Mouse (Mus musculus): Measurements from ENCODE around the gene Osbpl11. TPM values are rescaled to one million over a fixed set of nuclear protein-coding genes. Genes with fewer than 3 reads are reported as not detected.

The Osbpl11 gene
- polyA plus RNA-seq, 1 experiment from 2014 or later, result 19.8 TPM

- Histone ChIP-seq H3K27me3 (no peaks in the 10 kb centered on the region), H3K4me2 (replicated peaks) (no peak overlapping the region), H3K27ac (no peak overlapping the region), H3K9me3 (no peaks in the 10 kb centered on the region), H3K36me3 (no peaks in the 10 kb centered on the region), H3K4me3 (replicated peaks) (no peak overlapping the region), H3K9ac (replicated peaks) (no peak overlapping the region), H3K4me1 (replicated peaks) (no peaks in the 10 kb centered on the region)
- 90% methylated on average over 3 of the region's 3 CpGs for WGBS
- ATAC-seq, result no peak
Measured at GRCm38 (mm10) chr16:33179911-33180310, 5.0 kb upstream of the Osbpl11 start.

GRCm38 (mm10) chr16:33180793-33181192, 4.1 kb upstream of the Osbpl11 start:
- Histone ChIP-seq H3K36me3 (no peaks in the 10 kb centered on the region), H3K9me3 (no peaks in the 10 kb centered on the region), H3K4me3 (replicated peaks) (no peak overlapping the region), H3K4me1 (replicated peaks) (peaks cover 2% of the 10 kb centered on the region), H3K4me2 (replicated peaks) (no peak overlapping the region), H3K27ac (no peak overlapping the region), H3K27me3 (no peaks in the 10 kb centered on the region), H3K9ac (replicated peaks) (no peak overlapping the region)
- WGBS, result 81% methylated on average over 3 of the region's 3 CpGs
- no peak for ATAC-seq

GRCm38 (mm10) chr16:33185261-33186046, 583 bp downstream of the Osbpl11 start:
- Histone ChIP-seq H3K4me2 (replicated peaks) (peak overlapping the region; percentile 91), H3K4me1 (replicated peaks) (peaks cover 42% of the 10 kb centered on the region), H3K36me3 (no peaks in the 10 kb centered on the region), H3K9ac (replicated peaks) (peak overlapping the region; percentile 92), H3K9me3 (no peaks in the 10 kb centered on the region), H3K4me3 (replicated peaks) (peak overlapping the region; percentile 79), H3K27ac (peak overlapping the region; percentile 92), H3K27me3 (no peaks in the 10 kb centered on the region)
- ATAC-seq, result peak; percentile 90
- WGBS, result under 1% methylated on average over 59 of the region's 59 CpGs

GRCm38 (mm10) chr16:33186134-33186533, 1.3 kb downstream of the Osbpl11 start:
- no peaks in the 10 kb centered on the region for H3K36me3 ChIP-seq
- H3K4me1 ChIP-seq (replicated peaks), result peaks cover 45% of the 10 kb centered on the region
- H3K9ac ChIP-seq (replicated peaks), result peak overlapping the region; percentile 92
- peak overlapping the region; percentile 91 for H3K4me2 ChIP-seq (replicated peaks)
- no peak for ATAC-seq
- peak overlapping the region; percentile 79 for H3K4me3 ChIP-seq (replicated peaks)
- WGBS, result 29% methylated on average over 4 of the region's 4 CpGs
- H3K9me3 ChIP-seq, result no peaks in the 10 kb centered on the region
- H3K27me3 ChIP-seq, result no peaks in the 10 kb centered on the region
- no peak overlapping the region for H3K27ac ChIP-seq

GRCm38 (mm10) chr16:33188076-33188475, 3.2 kb downstream of the Osbpl11 start:
- WGBS, result 53% methylated on average over 3 of the region's 3 CpGs
- 0 out of 2 replicates have a peak overlapping the region, but pooled peaks have one; percentile 9 for H3K4me2 ChIP-seq (replicated peaks)
- no peak overlapping the region for H3K27ac ChIP-seq

GRCm38 (mm10) chr16:33191671-33192091, 6.8 kb downstream of the Osbpl11 start:
- Histone ChIP-seq H3K4me3 (replicated peaks) (no peak overlapping the region), H3K36me3 (peaks cover 6% of the 10 kb centered on the region; the same call in 1 of the 2 replicates), H3K27ac (no peak overlapping the region), H3K9ac (replicated peaks) (no peak overlapping the region), H3K4me2 (replicated peaks) (no peak overlapping the region), H3K9me3 (no peaks in the 10 kb centered on the region), H3K4me1 (replicated peaks) (peaks cover 39% of the 10 kb centered on the region), H3K27me3 (no peaks in the 10 kb centered on the region)
- ATAC-seq, result no peak
- 89% methylated on average over 2 of the region's 2 CpGs for WGBS

More at GRCm38 (mm10) chr16:33188076-33188475, 3.2 kb downstream of the Osbpl11 start:
- no peak overlapping the region for H3K9ac ChIP-seq (replicated peaks)
- H3K27me3 ChIP-seq, result no peaks in the 10 kb centered on the region
- no peaks in the 10 kb centered on the region for H3K36me3 ChIP-seq
- H3K9me3 ChIP-seq, result no peaks in the 10 kb centered on the region
- peaks cover 45% of the 10 kb centered on the region for H3K4me1 ChIP-seq (replicated peaks)
- no peak overlapping the region for H3K4me3 ChIP-seq (replicated peaks)
- no peak for ATAC-seq

GRCm38 (mm10) chr16:33192280-33192679, 7.4 kb downstream of the Osbpl11 start:
- Histone ChIP-seq H3K27ac (no peak overlapping the region), H3K27me3 (no peaks in the 10 kb centered on the region), H3K4me3 (replicated peaks) (no peak overlapping the region), H3K4me1 (replicated peaks) (peaks cover 33% of the 10 kb centered on the region), H3K36me3 (peaks cover 9% of the 10 kb centered on the region; the same call in 1 of the 2 replicates), H3K4me2 (replicated peaks) (no peak overlapping the region), H3K9ac (replicated peaks) (no peak overlapping the region), H3K9me3 (no peaks in the 10 kb centered on the region)
- WGBS, result 81% methylated on average over 2 of the region's 2 CpGs
- ATAC-seq, result no peak

GRCm38 (mm10) chr16:33193649-33194048, 8.8 kb downstream of the Osbpl11 start:
- ATAC-seq, result peak; percentile 45; the same call in 1 of the 2 replicates
- Histone ChIP-seq H3K9me3 (no peaks in the 10 kb centered on the region), H3K4me2 (replicated peaks) (no peak overlapping the region), H3K4me1 (replicated peaks) (peaks cover 21% of the 10 kb centered on the region), H3K27me3 (no peaks in the 10 kb centered on the region), H3K9ac (replicated peaks) (no peak overlapping the region), H3K36me3 (peaks cover 9% of the 10 kb centered on the region; the same call in 1 of the 2 replicates), H3K4me3 (replicated peaks) (no peak overlapping the region), H3K27ac (no peak overlapping the region)
- 42% methylated on average over 2 of the region's 2 CpGs for WGBS

GRCm38 (mm10) chr16:33195686-33196313, 10.9 kb downstream of the Osbpl11 start:
- 66% methylated on average over 4 of the region's 5 CpGs for WGBS
- no peak overlapping the region for H3K4me2 ChIP-seq (replicated peaks)
- H3K27ac ChIP-seq, result no peak overlapping the region
- no peak overlapping the region for H3K4me3 ChIP-seq (replicated peaks)
- ATAC-seq, result no peak
- 0 out of 2 replicates have a peak, but pooled peaks cover 4% of the 10 kb centered on the region for H3K4me1 ChIP-seq (replicated peaks)
- peaks cover 24% of the 10 kb centered on the region for H3K36me3 ChIP-seq
- no peak overlapping the region for H3K9ac ChIP-seq (replicated peaks)
- H3K9me3 ChIP-seq, result no peaks in the 10 kb centered on the region
- no peaks in the 10 kb centered on the region for H3K27me3 ChIP-seq

- H3K27me3 ChIP-seq, result no peaks in the 10 kb centered on the region
- 94% methylated on average over 6 of the region's 6 CpGs for WGBS
Measured at GRCm38 (mm10) chr16:33196578-33196977, 11.7 kb downstream of the Osbpl11 start.

GRCm38 (mm10) chr16:33200589-33200988, 15.7 kb downstream of the Osbpl11 start:
- no peaks in the 10 kb centered on the region for H3K4me1 ChIP-seq (replicated peaks)
- no peaks in the 10 kb centered on the region for H3K27me3 ChIP-seq
- no peak for ATAC-seq
- WGBS, result 93% methylated on average over 8 of the region's 8 CpGs
- no peaks in the 10 kb centered on the region for H3K9me3 ChIP-seq
- no peak overlapping the region for H3K4me2 ChIP-seq (replicated peaks)
- H3K36me3 ChIP-seq, result peaks cover 40% of the 10 kb centered on the region
- H3K27ac ChIP-seq, result no peak overlapping the region
- H3K9ac ChIP-seq (replicated peaks), result no peak overlapping the region
- no peak overlapping the region for H3K4me3 ChIP-seq (replicated peaks)

More at GRCm38 (mm10) chr16:33196578-33196977, 11.7 kb downstream of the Osbpl11 start:
- Histone ChIP-seq H3K27ac (no peak overlapping the region), H3K36me3 (peaks cover 32% of the 10 kb centered on the region), H3K4me2 (replicated peaks) (no peak overlapping the region), H3K4me1 (replicated peaks) (0 out of 2 replicates have a peak, but pooled peaks cover 4% of the 10 kb centered on the region), H3K4me3 (replicated peaks) (no peak overlapping the region), H3K9me3 (no peaks in the 10 kb centered on the region), H3K9ac (replicated peaks) (no peak overlapping the region)
- no peak for ATAC-seq

GRCm38 (mm10) chr16:33210812-33211211, 25.9 kb downstream of the Osbpl11 start:
- Histone ChIP-seq H3K36me3 (peaks cover 67% of the 10 kb centered on the region), H3K4me3 (replicated peaks) (no peak overlapping the region), H3K4me2 (replicated peaks) (no peak overlapping the region), H3K27me3 (no peaks in the 10 kb centered on the region), H3K27ac (no peak overlapping the region), H3K9ac (replicated peaks) (no peak overlapping the region), H3K4me1 (replicated peaks) (peaks cover 2% of the 10 kb centered on the region; the same call in 1 of the 2 replicates), H3K9me3 (no peaks in the 10 kb centered on the region)
- no peak for ATAC-seq
- 83% methylated on average over 2 of the region's 2 CpGs for WGBS
